Mouse (Mus musculus): Measurements from ENCODE around the gene Cd27. TPM values are rescaled to one million over a fixed set of nuclear protein-coding genes. Genes with fewer than 3 reads are reported as not detected.
A peak's percentile ranks its signal among the peaks of the same experiment; 100 is the strongest.
"Not testable (repeated sequence)": the region's sequence is repeated elsewhere in the genome, so short reads cannot be mapped to it uniquely, and the experiment has no call there.

Cd27 gene
- polyA plus RNA-seq (2012; rRNA removed), result 3.5 and 7.9 TPM in 2 replicates

DNA sequence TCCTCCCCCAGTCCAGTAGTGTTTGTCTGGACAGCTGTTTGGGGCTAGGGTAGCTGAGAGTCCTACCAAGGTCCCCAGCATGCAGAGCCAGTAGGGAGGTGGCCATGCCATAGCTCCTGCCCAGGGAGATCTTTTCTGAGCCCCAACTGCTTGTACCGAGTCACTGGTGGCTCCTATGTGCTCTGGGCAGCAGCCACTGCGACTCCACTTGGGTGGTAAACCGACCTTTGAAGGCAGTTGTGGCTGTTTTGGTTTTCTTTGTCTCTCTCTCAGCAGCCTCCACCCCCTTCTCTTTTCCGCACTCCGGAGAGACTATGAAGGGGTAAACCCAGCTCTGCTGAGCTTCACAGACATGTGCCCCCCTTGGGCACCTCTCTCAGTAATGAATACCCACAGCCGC is at the start of gene Cd27:
Cd27 (minus strand) TSS at position 229 of the 400 bp plus-strand sequence.
- WGBS, result 75% methylated on average over 6 of the region's 6 CpGs
- H3K4me1 ChIP-seq (ENCODE audit: control insufficient read depth, insufficient read depth, insufficient read length, low read length), result peaks cover 16% of the 10 kb centered on the region; the same call in 1 of the 2 replicates
- peak within 1 kb of the TSS; percentile 14; the same call in 1 of the 2 replicates for H3K27ac ChIP-seq (ENCODE audit: insufficient read depth, low read depth, low read length)
- TF ChIP-seq CTCF (IDR thresholded peaks at IDR 0.05; ENCODE audit: extremely low read depth, insufficient read length, insufficient replicate concordance, low read depth, low read length), result no peak
- TF ChIP-seq POLR2A (IDR thresholded peaks at IDR 0.05; ENCODE audit: low read depth, low read length), result no peak
- H3K4me3 ChIP-seq (ENCODE audit: low read depth, low read length), result peak within 1 kb of the TSS; percentile 32
- no peaks in the 10 kb centered on the region for H3K36me3 ChIP-seq (ENCODE audit: control insufficient read depth, insufficient read depth, low read length)
- H3K27me3 ChIP-seq (ENCODE audit: control insufficient read depth, insufficient read depth, low read length), result no peaks in the 10 kb centered on the region

GRCm38 (mm10) chr6:125285890-125286289 is 49.1 kb upstream of the Cd27 start, which contains the start of gene Tuba3a:
Tuba3a (minus strand) TSS chr6:125286042.
- Histone ChIP-seq H3K36me3 (ENCODE audit: control insufficient read depth, insufficient read depth, low read length) (no peaks in the 10 kb centered on the region), H3K4me1 (ENCODE audit: control insufficient read depth, insufficient read depth, insufficient read length, low read length) (peaks cover 5% of the 10 kb centered on the region; the same call in 1 of the 2 replicates), H3K27ac (ENCODE audit: insufficient read depth, low read depth, low read length) (no peak within 1 kb of the TSS), H3K4me3 (ENCODE audit: low read depth, low read length) (no peak within 1 kb of the TSS), H3K27me3 (ENCODE audit: control insufficient read depth, insufficient read depth, low read length) (no peaks in the 10 kb centered on the region)
- no peak for TF ChIP-seq CTCF (IDR thresholded peaks at IDR 0.05; ENCODE audit: extremely low read depth, insufficient read length, insufficient replicate concordance, low read depth, low read length)
- TF ChIP-seq POLR2A (IDR thresholded peaks at IDR 0.05; ENCODE audit: low read depth, low read length), result no peak
- WGBS, result 96% methylated on average over 22 of the region's 22 CpGs

GRCm38 (mm10) chr6:125284751-125285150 is 47.9 kb upstream of the Cd27 start:
- peaks cover 5% of the 10 kb centered on the region; the same call in 1 of the 2 replicates for H3K4me1 ChIP-seq (ENCODE audit: control insufficient read depth, insufficient read depth, insufficient read length, low read length)
- H3K27ac ChIP-seq (ENCODE audit: insufficient read depth, low read depth, low read length), result no peak overlapping the region
- 80% methylated on average over 7 of the region's 7 CpGs for WGBS
- no peaks in the 10 kb centered on the region for H3K27me3 ChIP-seq (ENCODE audit: control insufficient read depth, insufficient read depth, low read length)
- no peaks in the 10 kb centered on the region for H3K36me3 ChIP-seq (ENCODE audit: control insufficient read depth, insufficient read depth, low read length)
- no peak for TF ChIP-seq CTCF (IDR thresholded peaks at IDR 0.05; ENCODE audit: extremely low read depth, insufficient read length, insufficient replicate concordance, low read depth, low read length)
- TF ChIP-seq POLR2A (IDR thresholded peaks at IDR 0.05; ENCODE audit: low read depth, low read length), result no peak
- no peak overlapping the region for H3K4me3 ChIP-seq (ENCODE audit: low read depth, low read length)

DNA sequence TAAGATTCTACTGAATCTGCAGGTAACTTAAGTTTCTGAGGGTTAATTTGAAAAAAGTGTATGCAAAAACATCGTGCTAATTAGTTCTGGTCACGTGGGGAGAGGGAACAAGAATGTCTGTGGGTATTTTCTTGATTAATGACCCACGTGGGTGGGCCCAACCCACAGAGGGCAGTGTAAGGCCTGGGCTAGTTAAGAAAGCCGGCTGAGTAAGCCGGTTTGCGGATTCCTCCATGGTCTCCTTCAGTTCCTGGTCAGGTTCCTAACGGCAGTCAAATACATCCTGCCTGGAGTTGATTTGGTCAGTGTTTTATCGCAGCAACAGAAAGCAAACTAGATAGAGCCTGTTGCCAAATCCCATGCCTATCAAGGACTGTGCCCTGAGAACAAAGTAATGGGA is 47.4 kb upstream of the Cd27 start:
- H3K36me3 ChIP-seq (ENCODE audit: control insufficient read depth, insufficient read depth, low read length), result no peaks in the 10 kb centered on the region
- no peak for TF ChIP-seq POLR2A (IDR thresholded peaks at IDR 0.05; ENCODE audit: low read depth, low read length)
- TF ChIP-seq CTCF (IDR thresholded peaks at IDR 0.05; ENCODE audit: extremely low read depth, insufficient read length, insufficient replicate concordance, low read depth, low read length), result no peak
- no peak overlapping the region for H3K4me3 ChIP-seq (ENCODE audit: low read depth, low read length)
- H3K27me3 ChIP-seq (ENCODE audit: control insufficient read depth, insufficient read depth, low read length), result no peaks in the 10 kb centered on the region
- 21% methylated on average over 8 of the region's 8 CpGs for WGBS
- H3K27ac ChIP-seq (ENCODE audit: insufficient read depth, low read depth, low read length), result no peak overlapping the region
- H3K4me1 ChIP-seq (ENCODE audit: control insufficient read depth, insufficient read depth, insufficient read length, low read length), result peaks cover 5% of the 10 kb centered on the region; the same call in 1 of the 2 replicates

DNA sequence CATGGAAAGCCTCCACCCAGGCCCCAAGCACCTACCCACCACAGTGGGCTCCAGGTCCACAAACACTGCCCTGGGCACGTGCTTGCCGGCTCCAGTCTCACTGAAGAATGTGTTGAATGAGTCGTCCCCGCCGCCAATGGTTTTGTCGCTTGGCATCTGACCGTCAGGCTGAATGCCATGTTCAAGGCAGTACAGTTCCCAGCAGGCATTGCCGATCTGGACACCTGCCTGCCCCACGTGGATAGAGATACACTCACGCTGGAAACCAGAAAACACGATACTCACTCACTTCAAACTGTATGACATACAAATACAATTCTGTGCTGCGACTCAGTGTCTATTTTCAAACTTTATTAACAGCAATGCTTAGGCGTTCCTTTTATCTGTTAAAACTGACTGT is 45.9 kb upstream of the Cd27 start:
- H3K36me3 ChIP-seq (ENCODE audit: control insufficient read depth, insufficient read depth, low read length); H3K4me3 ChIP-seq (ENCODE audit: low read depth, low read length); H3K27me3 ChIP-seq (ENCODE audit: control insufficient read depth, insufficient read depth, low read length); H3K27ac ChIP-seq (ENCODE audit: insufficient read depth, low read depth, low read length); H3K4me1 ChIP-seq (ENCODE audit: control insufficient read depth, insufficient read depth, insufficient read length, low read length): not testable (repeated sequence)
- WGBS, result 93% methylated on average over 13 of the region's 13 CpGs

DNA sequence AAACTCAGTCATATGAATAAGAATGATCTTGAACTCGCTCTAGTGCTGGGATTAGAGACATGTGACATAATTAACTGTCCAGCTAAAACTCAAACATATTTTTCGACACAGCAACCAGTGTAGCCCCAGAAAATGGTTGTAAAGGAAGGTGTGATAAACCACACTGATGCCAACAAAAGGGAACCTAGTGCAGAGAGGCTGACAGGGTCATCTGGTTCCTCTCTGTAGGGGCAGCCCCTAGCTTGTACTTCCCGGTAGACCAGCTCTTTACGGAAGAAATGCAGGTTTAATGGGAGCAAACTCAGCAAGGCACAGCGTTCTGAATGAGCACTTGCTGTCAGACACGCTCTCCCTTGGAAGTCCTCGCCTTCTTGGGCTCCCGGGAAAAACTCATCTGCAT is 42.9 kb upstream of the Cd27 start:
- 76% methylated on average over 8 of the region's 8 CpGs for WGBS
- H3K27ac ChIP-seq (ENCODE audit: insufficient read depth, low read depth, low read length), result no peak overlapping the region
- no peaks in the 10 kb centered on the region for H3K36me3 ChIP-seq (ENCODE audit: control insufficient read depth, insufficient read depth, low read length)
- no peak overlapping the region for H3K4me3 ChIP-seq (ENCODE audit: low read depth, low read length)
- TF ChIP-seq POLR2A (IDR thresholded peaks at IDR 0.05; ENCODE audit: low read depth, low read length) (no peak), CTCF (IDR thresholded peaks at IDR 0.05; ENCODE audit: extremely low read depth, insufficient read length, insufficient replicate concordance, low read depth, low read length) (no peak)
- no peaks in the 10 kb centered on the region for H3K27me3 ChIP-seq (ENCODE audit: control insufficient read depth, insufficient read depth, low read length)
- no peaks in the 10 kb centered on the region; the same call in none of the 2 replicates for H3K4me1 ChIP-seq (ENCODE audit: control insufficient read depth, insufficient read depth, insufficient read length, low read length)

GRCm38 (mm10) chr6:125274841-125275563 is 38.2 kb upstream of the Cd27 start:
- WGBS, result 46% methylated on average over 15 of the region's 15 CpGs
- Histone ChIP-seq H3K4me1 (ENCODE audit: control insufficient read depth, insufficient read depth, insufficient read length, low read length) (peaks cover 6% of the 10 kb centered on the region), H3K27ac (ENCODE audit: insufficient read depth, low read depth, low read length) (no peak overlapping the region), H3K4me3 (ENCODE audit: low read depth, low read length) (no peak overlapping the region), H3K36me3 (ENCODE audit: control insufficient read depth, insufficient read depth, low read length) (no peaks in the 10 kb centered on the region), H3K27me3 (ENCODE audit: control insufficient read depth, insufficient read depth, low read length) (no peaks in the 10 kb centered on the region)
- TF ChIP-seq POLR2A (IDR thresholded peaks at IDR 0.05; ENCODE audit: low read depth, low read length) (0 out of 2 replicates have a peak, but pooled peaks have one; percentile 21), CTCF (IDR thresholded peaks at IDR 0.05; ENCODE audit: extremely low read depth, insufficient read length, insufficient replicate concordance, low read depth, low read length) (peak; percentile 74; the same call in 1 of the 2 replicates)

All from small intestine, adult 2 months (tissue).